Mouse (Mus musculus) bone marrow macrophage, adult 2 months (primary cell): ENCODE results near the gene Myl7.

Experiments used
- CTCF ChIP-seq: IDR thresholded peaks from 2 replicates; pipeline ENCODE4 v1.5.1; 2012; ENCODE audit warnings: low read depth, mild to moderate bottlenecking, low read length, moderate library complexity
- POLR2A ChIP-seq: IDR thresholded peaks from 2 replicates; pipeline ENCODE4 v1.6.1; 2012; ENCODE audit warnings: mild to moderate bottlenecking, low read depth, low read length, borderline replicate concordance

- TF ChIP-seq POLR2A (no peak), CTCF (no peak)
Measured at GRCm38 (mm10) chr11:5914940-5915339, 16.4 kb upstream of the Myl7 start.
